Mouse (Mus musculus) stomach, postnatal 0 days (tissue): ENCODE results near the gene Krt84.

Experiments
- CTCF ChIP-seq: IDR thresholded peaks from 2 replicates; pipeline ENCODE4 v1.5.1; 2016; ENCODE audit warnings: antibody characterized with exemption, low read depth, mild to moderate bottlenecking, moderate library complexity
- EP300 ChIP-seq: optimal IDR thresholded peaks from 2 replicates; pipeline ENCODE3; 2016; ENCODE audit warnings: antibody characterized with exemption

GRCm38 (mm10) chr15:101558034-101558646 lies 25.5 kb upstream of the Krt84 start:
- no peak for TF ChIP-seq CTCF
- TF ChIP-seq EP300: no peak
